Mouse (Mus musculus) erythroblast, embryonic 14.5 days (primary cell): ENCODE measurements around the gene Kcnd2.

Experiments used
- GATA1 ChIP-seq: IDR thresholded peaks from 2 replicates; pipeline ENCODE4 v1.6.1; 2012; ENCODE audit warnings: low read length, inconsistent platforms, mixed read lengths
- TAL1 ChIP-seq: IDR thresholded peaks from 3 replicates; pipeline ENCODE4 v1.6.1; 2012; ENCODE audit warnings: low read length, inconsistent platforms, mixed read lengths

GRCm38 (mm10) chr6:21214673-21215490 is 421 bp upstream of the Kcnd2 start:
- TF ChIP-seq GATA1 (no peak), TAL1 (no peak)
